Mouse (Mus musculus) MEL (cell line): Measurements from ENCODE around the gene Nsun2. TPM values are rescaled to one million over a fixed set of nuclear protein-coding genes. Genes with fewer than 3 reads are reported as not detected.

Source experiments
- polyA plus RNA-seq, 2 experiments: library from polyadenylated mRNA; stranded (reverse) in 1 of 2; unstranded in 1 of 2; fragments of >175 nt in 1 of 2; fragments of >200 nt in 1 of 2; gene quantifications; 2 replicates each; pipeline versions ENCODE4 v1.2.1 to v1.2.4; 2012; ENCODE audit warnings: low replicate concordance in 2 of 2, low read depth in 1 of 2; ENCODE audit not compliant: insufficient read length in 2 of 2, insufficient read depth in 1 of 2, missing spikeins in 1 of 2
- total RNA-seq: library from RNA; depleted of rRNA; stranded (reverse); fragments of 300-350 nt; gene quantifications from 2 replicates; pipeline ENCODE4 v1.2.3, GENCODE M21; 2012; rRNA removed

Nsun2 gene
- total and polyA plus RNA-seq, 3 experiments: 277 to 303 (median 302) TPM

Other genes starting within 250 kb of the Nsun2 start
- gene Tent4a, start 871 bp downstream of the Nsun2 start, total RNA-seq: 11.5 and 12.2 TPM in 2 replicates
- gene Tent4a, start 871 bp downstream of the Nsun2 start, polyA plus RNA-seq: 10 to 100 TPM in 1 of 2 experiments, not detected in 1; 18.4 TPM
- gene Srd5a1, start 77.7 kb downstream of the Nsun2 start, total RNA-seq: 4.0 and 7.7 TPM in 2 replicates
- 10 to 100 TPM in 1 of 2 experiments, not detected in 1; 10.5 TPM for gene Srd5a1, start 77.7 kb downstream of the Nsun2 start, polyA plus RNA-seq
- gene Ube2ql1, start 206.1 kb downstream of the Nsun2 start, total RNA-seq: not detected in 2 replicates
- gene Ube2ql1, start 206.1 kb downstream of the Nsun2 start, polyA plus RNA-seq: not detected